Mouse (Mus musculus) embryo, embryonic 11.5 days (tissue): ENCODE measurements around the gene Micall2.
"Not testable (repeated sequence)": the region's sequence is repeated elsewhere in the genome, so short reads cannot be mapped to it uniquely, and the experiment has no call there.

ENCODE experiments used
- DNase-seq: peaks from one replicate; pipeline ENCODE4 v3.0.0-alpha.2; 2012; ENCODE audit warnings: low read depth, low spot score

The Micall2 gene

DNA sequence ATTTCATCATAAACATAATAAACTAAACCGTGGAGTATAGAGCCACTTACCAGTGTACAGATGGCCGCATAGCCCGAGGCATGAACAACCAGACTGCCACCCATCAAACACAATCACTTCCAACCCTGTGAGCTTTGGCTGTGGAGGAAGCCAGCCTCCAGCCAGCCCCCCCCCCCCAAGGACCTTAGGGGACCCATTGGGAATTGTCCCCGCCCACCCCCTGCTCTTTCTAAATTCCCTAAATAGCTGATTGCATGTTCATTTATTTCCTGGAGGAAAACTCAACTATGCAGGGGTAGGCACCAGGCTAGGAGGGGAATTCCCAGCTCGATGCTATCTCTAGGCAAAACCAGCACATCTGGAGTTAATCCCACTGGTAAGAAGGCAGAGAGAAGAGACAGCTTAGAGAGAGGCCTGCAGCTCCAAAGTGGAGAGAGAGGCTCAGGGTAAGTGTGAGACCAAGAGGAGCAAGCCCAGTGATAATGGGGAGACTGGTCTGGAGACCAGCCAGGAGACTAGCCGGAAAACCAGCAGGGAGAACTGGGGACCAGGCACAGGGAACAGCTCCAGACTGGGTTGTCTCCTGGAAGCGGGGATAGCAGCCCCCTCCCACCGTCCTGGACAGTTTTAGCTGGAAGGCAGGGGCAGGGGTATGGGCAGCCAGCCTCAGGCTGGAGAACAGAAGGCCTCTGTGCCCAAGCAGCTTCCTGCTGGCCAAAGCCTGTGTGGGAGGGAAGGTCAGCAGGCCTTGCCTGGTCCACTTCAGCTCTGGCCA is 5.2 kb downstream of the Micall2 start:
- DNase-seq: no peak

DNA sequence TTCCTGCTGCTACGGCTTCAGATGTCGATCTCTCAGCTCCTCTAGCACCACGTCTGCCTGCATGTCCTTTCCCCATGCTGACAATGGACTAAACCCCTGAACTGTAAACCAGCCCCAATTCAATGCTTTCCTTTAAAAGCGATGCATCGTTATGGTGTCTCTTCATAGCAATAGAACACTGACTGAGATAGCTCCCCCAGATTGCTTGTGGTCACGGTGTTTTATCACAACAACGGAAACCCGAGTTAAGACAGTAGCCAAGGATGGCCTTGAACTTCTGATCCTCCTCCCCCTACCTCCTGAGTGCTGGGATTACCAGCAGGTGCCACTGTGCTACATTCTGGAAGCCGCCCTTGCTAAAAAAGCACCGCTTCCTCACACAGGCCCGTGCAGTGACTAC is 8.9 kb downstream of the Micall2 start:
- no peak for DNase-seq

DNA sequence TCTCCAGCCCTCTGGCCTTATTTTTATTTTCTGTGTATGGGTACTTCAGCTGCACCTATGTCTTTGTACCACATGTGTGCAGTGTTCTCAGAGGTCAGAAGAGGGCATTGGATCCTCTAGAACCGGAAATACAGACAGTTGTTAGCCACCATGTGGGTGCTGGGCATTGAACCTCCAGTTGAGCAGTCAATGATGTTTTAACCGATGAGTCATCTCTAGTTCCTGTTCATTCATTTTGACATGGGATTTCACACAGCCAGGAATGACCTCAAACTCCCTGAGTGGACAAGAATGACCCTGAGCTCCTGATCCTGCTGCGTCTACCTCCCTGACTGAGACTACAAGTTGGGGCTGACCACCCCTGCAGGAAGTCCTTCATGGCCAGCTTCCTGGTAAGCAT is 9.9 kb downstream of the Micall2 start:
- no peak for DNase-seq

DNA sequence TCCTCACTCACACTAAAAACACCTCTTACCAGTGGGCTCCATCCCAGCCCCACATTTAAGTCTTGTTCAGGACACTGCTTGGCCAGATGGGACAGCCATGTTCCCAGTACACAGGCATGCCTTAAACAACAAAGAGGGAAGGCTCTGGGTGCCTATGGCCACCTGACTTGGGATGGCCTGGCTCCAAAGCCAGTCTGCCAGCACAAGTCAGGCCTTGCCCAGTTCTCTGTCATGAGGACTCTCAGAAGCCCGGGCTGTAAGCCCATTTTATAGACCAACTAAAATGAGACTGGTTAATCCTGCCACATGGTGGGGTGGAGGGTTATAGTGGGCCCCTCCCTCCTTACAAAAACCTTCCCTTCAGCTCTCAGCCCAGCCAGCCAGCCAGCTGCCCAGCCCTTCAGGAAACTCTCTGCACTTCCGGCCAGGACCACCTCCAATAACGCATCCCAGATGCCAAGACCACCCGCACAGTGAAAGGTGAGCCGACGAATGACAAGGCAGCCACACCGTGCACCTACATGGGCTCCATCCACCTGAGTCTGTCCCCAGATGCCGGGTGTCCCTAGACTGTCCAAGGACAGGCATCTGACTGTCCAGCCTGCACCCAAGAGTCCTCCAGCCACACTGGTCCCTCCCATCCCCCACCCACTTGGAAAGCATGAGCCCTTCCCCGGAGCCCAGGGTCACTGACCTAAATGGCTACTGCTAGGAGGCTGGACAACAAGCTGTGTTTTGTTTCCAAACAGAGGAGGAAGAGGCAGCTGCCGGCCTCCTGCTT is 11.6 kb downstream of the Micall2 start:
- DNase-seq: no peak

DNA sequence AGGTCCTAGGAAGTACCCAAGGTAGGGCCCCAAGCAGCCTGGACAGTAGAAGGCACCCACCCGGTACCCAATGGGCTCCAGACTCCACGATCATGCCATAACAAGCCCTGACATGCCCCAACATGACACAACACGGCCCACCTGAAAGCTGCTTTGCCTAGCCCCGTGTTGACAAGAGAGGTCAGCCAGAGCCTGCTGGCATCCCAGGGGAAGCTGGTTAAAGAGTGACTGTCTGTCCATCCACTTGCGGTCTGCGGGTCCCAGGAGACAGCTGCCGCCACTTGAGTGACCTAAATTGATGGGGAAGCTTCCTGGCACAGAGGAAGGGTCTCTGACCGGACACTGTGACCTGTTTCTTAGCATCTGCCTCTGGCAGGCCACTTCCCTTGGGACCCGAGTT is 13.0 kb downstream of the Micall2 start:
- no peak for DNase-seq

DNA sequence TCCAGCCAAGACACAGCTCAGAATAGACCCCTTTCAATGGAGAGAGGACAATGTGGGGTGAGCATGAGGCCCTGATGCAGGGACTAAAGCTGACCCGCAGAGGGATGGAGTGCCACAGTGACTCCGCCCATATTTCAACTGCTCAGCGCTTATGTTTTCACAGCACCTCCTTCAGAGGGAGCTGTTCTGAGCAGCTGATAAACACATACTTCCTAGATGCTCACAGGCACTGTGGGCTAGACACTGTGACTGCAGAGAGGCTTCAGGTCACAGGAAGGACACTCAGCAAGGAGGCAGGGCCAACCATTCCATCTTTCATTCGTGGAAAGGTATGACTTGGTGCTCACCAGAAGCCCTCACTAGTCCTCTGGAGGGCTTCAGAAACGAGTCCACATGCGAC is 13.4 kb downstream of the Micall2 start:
- DNase-seq: no peak

DNA sequence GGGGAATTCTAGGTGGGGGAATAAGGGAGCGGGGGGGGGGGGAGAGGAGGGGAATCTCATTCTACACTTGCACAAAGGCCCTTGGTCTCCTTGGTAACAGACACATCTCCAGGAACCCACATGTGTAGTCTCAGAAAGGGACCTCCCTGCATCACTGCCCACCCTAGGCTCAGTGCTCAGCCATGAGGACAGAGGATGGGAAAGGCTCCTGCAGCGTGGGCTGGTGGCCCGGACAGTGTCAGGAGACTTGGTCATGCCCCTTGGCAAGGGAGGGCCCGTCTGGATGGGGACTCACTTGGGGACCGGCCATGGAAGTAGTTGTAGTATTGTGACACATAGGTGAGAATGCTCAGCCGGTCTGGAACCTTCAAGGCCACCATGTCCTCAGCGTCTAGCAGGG is 17.2 kb downstream of the Micall2 start:
- no peak for DNase-seq

DNA sequence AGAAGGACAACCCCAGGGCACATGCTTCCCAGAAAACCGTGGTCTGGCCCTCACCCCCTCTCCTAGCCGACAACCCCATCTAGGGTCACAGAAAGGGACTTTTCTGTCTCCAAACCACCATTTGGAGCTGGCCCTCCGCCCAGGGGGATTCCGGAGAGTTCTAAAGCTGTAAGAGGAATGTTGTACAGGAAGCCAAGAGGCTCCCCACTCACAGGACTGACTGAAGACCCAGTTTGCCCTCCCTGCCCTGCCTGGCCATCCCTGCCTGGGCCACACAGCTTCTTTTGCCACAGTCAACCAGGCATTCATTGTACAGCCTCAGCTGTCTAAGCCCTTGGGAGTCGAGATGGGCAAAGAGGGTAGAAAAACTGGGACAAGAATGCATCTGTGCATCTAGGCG is 17.6 kb downstream of the Micall2 start:
- no peak for DNase-seq

DNA sequence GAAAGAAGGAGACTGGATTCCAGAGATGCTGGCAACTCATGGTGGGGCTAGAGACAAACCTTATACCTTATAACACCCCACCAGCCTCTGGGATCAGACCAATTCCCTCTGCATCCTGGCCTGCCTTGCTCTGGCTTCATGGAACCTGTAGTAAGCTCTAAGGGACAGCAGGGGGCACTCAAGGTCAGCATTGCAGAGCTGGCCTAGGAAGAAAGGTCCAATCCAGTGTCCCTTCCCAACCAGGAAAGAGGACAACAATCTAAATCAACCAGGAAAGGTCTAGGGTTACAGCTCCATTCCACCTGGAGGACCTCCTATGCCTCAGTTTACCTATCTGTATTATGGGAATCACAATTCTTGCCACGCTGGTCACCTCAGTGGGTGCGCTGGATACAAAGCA is 18.4 kb downstream of the Micall2 start:
- no peak for DNase-seq

DNA sequence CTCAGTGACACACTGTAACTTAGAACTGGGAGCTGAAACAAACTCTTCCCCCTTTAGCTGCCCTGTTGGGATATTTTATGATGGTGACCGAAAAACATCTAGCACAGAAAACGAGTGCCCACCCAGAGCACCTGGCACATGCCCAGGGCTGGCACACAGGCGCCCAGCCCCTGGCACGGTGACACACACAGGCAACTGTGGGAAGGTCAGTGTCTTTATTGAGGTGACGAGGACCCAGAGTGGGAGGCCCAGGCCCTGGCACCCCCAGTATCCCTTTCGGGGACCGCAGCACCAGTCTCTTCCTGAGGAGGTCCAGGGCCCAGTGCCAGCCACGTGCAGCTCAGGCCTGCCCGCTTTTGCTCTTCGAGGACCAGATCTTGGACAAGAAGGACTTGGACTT is 29.6 kb downstream of the Micall2 start:
- no peak for DNase-seq

DNA sequence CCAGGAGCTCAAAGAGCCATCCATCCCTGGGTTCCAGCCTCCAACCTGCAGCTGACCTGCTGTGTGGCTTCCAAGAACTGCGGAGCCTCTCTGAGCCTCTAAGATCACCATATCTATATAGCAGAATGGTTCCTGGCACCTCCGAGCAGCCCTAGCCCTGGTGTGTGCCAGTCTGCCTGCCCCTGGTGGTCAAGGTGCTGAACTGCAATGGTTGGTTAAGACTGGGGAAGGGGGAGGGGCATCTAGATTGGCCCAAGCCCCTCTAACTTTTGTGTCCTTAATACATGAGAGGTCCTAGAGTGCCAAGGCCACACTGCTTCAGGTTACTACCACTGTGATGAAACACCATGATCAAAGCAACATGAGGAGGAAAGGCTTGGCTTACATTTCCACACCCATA is 33.2 kb downstream of the Micall2 start:
- no peak for DNase-seq

DNA sequence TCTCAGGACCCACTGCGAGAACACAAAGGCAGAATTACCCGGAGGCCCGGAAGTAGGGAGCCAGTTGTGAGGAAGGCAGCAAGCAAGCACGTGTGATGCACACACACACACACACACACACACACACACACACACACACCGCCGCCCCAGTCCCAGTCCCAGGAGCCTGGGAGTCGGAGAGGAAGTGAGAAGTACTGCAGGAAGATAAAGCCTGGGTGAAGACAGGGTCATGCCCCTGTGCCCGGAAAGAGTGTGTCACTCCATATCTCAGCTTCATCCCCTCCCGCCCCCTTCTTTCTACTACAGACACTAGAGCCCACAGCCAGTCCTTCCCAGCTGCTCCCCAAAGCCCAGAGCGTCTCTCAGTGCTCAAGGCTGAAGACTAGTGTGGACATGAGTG is 33.9 kb downstream of the Micall2 start:
- no peak for DNase-seq

DNA sequence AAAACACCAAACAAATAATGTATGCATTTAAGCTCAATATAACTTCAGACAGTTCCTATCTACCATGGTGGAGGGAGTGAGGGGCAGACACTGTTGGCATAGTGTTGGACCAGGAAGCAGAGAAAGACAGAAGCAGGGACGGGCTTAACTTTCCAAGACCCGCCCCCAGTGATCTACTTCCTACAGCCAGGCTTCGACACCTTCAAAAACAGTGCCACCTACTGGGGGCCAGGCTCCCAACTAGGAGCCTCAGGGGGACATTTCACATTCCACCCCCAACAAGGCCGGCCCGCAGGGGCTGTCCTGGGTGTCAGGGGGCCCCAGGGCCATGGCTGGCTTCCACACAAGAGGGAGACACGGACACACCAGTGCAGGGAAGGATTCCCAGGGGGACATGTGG is 39.2 kb downstream of the Micall2 start:
- no peak for DNase-seq

DNA sequence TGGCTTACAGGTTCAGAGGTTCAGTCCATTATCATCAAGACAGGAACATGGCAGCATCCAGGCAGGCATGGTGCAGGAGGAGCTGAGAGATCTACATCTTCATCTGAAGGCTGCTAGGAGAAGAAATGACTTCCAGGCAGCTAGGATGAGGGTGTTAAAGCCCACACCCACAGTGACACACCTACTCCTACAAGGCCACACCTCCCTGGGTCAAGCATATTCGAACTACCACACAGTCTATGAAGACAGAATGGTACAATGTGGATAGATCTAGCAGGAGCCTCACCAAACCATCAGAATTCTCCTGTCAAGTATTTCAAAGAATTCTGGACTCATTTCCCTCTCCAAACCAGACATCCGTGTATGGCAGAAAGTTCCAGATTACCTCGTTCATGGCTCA is 40.3 kb downstream of the Micall2 start:
- DNase-seq: not testable (repeated sequence)

DNA sequence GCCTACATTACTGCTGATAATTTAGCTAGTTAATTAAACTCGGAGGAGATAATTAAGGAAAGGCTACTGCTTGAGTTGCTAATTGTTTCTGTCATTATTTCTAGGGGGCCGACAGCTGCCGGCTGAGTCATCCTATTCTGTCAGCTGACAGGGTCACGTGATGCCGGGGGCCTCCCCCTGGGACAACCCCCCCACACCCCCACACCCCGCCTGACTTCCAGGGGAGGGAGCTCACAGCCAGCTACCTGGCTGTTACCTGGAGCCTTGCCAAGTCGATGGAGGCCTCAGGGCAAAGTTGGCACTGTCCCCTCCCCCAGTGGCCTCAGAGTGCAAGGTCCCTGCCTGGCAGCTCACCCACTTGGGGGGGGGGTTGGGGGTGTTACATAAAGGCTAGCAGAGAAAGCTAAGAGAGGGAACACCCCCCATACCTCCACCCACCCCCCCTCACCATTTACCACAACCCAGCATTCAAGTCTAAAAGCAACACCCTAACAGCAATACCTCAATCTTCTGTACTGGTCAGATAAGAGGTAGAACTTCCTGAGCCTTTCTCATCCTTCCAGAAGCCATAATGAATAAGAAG is 41.1 kb downstream of the Micall2 start:
- no peak for DNase-seq

DNA sequence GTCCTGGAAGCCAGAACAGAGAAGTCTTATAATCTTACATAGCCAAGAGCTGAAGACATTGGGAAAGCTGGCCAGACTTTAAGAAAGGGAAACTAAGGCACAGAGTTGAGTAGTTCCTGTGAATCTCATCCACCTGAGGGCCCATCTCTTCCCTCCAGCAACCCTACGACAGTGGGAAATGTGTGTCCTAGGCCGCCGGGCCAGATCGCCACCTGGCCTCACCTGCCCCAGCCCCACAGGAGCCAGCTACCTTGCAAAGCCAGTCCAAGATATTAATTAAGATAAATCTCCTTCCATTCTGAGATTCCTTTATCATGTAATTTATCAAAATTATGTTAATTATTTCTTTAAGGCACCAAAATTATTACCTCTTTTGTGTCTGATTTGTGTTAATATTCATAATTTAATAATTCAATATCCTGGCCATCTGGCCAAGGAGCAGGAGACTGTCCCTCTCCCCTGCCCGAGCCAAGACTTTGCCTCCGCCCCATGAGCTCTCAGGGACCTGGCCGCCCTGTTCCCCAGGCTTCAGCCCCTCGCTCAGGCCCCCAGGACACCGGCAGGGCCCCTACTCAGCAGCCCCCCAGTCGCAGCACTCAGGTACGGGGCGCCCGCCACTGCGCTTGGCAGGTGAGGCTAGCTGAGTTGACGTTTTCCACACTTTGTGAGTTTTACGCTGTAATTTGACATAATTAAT is 41.7 kb downstream of the Micall2 start:
- DNase-seq: no peak

DNA sequence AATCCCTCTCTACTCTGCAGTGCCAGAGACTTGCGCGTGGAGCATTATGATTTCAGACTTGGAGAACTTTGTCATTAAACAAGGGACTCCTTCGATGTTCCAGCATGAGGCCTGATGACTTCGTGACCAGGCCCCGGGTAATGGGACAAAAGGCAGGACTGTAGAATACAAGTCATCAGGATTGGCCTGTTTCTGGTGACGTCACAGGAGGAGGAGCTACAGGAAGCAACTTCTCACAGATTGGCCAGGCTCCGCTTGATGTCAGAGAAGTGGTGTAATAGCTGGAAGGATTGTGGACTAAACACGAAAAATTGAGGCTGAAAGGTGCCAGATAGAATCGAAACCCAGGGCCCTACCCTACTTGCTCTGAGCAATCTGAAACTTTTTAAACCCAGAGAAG is 45.3 kb downstream of the Micall2 start:
- DNase-seq: no peak

DNA sequence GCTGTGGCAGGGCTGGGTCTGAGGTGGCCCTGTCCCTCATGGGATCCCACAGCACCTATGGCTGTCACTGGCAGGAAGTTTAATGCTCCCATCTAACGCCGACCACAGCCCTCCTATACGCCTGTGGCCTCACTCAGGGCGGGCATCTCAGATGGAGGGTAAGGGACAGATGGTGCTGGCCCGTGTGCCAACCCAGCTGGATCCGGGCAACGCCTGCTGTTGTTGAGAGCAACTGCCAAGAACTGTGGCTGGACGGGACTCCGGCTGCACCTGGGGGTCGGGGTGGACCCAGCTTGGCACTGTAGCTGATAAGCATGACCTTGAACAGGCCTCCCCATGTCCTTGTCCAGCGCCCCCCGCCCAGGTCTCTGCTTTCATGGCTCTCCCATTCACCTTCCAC is 47.8 kb downstream of the Micall2 start:
- no peak for DNase-seq

DNA sequence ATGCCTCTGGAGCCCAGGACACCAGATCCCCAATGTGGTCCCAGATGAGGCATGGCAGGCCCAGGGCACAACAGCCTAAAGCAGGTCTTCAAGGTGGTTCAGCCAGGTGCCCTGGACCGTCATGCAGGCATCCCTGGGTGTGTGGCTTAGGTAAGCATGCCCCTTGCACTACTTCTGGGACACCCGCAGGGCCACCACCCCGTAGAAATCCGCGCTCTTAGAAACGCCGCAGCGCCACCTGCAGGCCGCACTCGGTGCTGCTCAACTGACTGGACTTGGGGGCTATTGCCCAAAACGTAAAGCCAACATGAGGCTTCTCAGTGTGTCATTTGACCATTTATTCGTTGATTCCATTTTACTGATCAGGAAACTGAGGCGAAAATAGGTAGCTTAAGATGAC is 48.5 kb downstream of the Micall2 start:
- DNase-seq: peak; percentile 56

DNA sequence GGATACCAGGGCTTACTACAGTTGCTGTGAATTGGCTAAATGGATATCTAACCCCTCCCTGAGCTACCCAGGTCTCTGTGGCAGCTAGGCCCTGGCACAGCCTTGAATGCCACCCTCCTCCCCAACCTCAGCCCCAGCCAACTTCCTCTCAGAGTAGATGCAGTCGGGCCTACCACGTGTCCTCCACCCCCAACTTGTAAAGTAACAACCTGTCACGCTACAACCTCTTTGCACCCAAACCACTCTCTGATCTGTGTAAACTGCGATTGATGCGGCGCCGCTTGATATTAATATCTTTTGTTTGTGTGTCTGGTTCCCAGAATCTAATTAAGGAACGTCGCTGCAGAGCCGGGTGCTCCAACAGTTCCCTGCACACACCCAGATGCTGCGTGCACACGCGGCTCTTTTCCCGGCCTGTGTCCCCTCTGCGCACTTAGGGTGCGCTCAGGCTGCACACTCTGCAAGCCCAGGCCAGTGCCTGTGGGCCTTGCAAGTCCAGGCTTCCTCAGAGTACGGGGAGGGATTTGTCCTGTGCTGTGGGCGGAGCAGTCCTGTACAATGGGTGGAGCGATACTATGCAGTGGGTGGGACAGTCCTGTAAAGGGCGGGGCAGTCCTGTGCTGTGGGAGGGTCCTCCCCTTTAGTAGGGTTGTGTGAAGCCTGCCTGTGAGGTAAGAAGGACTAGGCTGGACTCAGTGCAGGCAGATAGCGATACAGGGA is 49.4 kb downstream of the Micall2 start:
- peak; percentile 40 for DNase-seq

DNA sequence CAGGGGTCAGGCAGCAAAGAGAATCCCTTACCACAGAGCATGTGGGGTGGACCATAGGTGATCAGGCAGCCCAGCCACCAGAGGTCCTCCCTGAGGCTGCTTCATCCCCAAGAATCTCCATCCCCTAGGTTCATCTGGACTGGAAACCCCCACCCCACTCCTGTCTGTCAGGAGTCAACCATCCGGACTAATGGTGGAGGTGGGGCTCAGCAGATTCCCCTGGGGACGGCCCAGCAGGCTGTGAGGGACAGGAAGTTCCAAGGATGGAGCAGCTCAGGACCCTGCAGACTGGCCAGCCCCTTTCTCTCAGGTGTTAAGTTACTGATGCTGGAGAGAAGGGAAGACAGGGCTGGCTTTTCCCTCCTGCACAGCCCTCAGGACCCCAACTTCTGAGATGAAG is 52.9 kb downstream of the Micall2 start:
- no peak for DNase-seq

DNA sequence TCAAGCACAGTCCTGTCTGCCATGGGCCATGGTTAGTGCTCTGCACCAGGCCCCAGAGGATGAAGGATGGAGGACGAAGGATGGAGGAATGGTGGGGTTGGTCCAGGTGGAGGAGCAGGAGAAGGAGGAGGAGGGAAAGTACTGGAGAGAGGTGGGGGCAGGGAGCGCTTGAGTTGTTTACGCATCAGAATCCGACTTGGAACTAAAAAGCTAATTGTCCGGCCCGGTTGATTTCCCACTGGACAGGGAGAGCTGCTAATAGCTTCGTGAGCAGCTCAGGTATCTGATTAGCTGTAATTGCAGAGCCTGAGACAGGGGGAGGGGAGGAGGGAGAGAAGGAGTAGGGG is 53.5 kb downstream of the Micall2 start:
- no peak for DNase-seq
